Mouse (Mus musculus): ENCODE results near the gene Fam172a.

GRCm38 (mm10) chr13:78174191-78174590, 472.4 kb downstream of the Fam172a start:
- TF ChIP-seq CTCF (IDR thresholded peaks at IDR 0.05; ENCODE audit: insufficient read depth, low read length) (no peak), POLR2A (IDR thresholded peaks at IDR 0.05; ENCODE audit: borderline replicate concordance, extremely low read depth, low read depth, low read length) (no peak)

All from lung, adult 2 months (tissue).